Mouse (Mus musculus) embryo, embryonic 10 days (tissue): ENCODE data around the gene Gm14214.

Experiments
- DNase-seq: peaks from one replicate; pipeline ENCODE4 v3.0.0-alpha.2; 2015; ENCODE audit warnings: low spot score

Gene Gm14214

DNA sequence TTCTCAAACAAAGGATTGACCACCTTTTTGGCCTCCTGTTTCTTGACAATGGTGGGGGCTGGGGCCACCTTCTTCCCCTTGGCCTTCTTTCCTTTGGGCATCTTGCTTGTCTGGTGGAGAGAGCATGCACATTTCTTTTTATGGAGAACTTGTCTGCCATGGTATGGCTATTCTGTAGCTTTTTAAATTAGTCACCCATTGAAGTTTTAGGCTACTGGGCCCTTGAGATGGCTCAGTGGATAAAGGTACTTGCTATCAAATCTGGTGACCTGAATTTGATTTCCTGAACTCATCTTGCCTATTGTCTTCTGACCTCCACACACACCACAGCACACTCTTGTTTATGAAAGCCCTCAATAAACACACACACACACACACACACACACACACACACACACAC, at the start of gene Gm14214:
TSS of gene Gm14214 (minus strand) at position 101 of the 400 bp plus-strand sequence.
- DNase-seq: no peak

DNA sequence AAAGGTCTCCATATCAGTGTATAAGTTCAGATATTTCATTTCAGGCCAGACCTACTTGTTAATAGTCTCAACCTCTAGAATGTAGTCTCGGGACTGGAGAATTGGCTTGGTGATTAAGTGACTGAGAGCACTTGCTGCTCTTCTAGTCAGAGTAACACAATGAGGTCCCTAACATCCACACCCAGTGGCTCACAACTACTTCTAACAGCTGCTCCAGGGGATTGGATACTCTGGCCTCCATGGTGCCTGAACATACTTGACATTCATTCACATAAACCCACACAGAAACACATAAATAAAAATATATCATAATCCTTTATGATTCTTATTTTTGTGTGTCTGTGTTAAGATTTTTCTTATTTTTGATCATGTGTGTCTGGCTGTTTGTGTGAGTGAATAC, 48.8 kb upstream of the Gm14214 start:
- no peak for DNase-seq

DNA sequence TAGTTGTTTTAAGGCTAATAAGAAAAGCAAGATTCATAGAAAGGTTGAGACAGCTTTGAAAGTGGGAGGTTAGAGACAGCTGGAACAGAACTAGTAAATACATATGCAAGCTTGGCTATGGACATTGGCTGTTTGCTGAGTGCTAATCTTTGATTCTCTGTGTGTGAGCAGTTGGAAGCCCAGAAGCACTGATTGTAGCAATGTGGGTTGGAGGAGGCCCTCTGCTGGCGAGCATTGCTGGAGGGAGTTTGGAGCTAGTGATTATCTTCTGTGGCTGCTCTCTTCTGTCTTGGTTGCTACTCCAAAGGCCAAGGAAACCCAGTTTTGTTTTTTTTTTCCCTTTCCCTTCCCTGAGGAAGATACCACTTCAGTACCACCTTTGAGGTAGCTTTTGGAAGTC, 48.0 kb upstream of the Gm14214 start:
- peak; percentile 30 for DNase-seq

- no peak for DNase-seq
These were observed 47.3 kb upstream of the Gm14214 start for GRCm38 (mm10) chr2:154817089-154817488.

GRCm38 (mm10) chr2:154813426-154813825, 43.6 kb upstream of the Gm14214 start:
- no peak for DNase-seq

- DNase-seq: no peak
These were observed 41.0 kb upstream of the Gm14214 start for GRCm38 (mm10) chr2:154810821-154811220.

DNA sequence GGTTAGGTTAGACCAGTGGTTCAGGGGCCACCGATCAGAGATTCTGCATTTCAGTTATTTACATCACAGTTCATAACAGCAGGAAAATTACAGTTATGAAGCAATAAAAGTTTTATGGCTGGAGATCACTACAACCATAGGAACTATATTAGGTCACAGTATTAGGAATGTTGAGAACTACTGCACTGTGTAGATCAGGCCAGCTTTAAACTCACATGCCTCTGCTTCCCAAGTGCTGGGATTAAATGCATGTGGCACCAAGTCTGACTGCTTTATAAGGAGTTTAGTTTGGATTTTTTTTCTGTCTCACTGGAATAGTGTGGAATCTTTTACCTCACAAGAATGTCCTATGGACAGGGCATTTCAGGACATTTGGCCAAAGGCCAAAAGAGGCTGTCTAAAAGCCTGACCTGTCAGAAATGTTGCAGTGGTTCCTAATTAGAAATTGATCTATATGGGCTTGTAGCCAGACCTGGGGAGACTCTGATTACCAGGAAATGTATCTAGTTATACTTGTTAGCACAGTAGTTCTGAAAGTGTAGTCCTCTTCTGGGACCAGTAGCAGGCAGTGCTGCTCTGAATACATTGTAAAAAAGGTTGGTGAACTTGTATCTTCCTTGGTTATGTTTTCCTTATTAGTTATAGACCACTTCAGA, 39.4 kb upstream of the Gm14214 start:
- DNase-seq: no peak

DNA sequence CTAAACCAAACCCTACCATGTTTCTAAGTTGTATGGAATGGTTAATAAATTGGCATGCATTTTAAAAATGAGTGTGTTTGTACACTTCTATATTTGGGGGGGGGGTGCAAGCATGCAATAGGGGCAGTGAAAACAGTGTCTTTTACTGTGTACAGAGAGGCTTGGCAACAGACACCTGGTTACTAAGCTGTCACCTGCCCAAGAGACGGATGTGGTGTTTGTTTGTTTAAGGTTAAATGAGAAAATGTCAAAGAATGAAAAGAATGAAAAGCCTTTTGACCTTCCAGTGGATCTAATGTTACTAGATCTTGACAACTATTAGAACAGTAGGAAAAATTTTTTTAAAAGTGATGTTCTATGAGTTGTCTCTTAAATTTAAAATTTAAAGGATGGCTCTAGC, 37.9 kb upstream of the Gm14214 start:
- DNase-seq: no peak

- DNase-seq: no peak
These were observed 34.0 kb upstream of the Gm14214 start for GRCm38 (mm10) chr2:154803845-154804244.

- no peak for DNase-seq
These were observed 33.5 kb upstream of the Gm14214 start for GRCm38 (mm10) chr2:154803372-154803771.

GRCm38 (mm10) chr2:154791661-154792642, 22.1 kb upstream of the Gm14214 start:
- peak; percentile 73 for DNase-seq

- DNase-seq: peak; percentile 99
These were observed 21.0 kb upstream of the Gm14214 start, which contains the start of the genes Raly and a for GRCm38 (mm10) chr2:154790656-154791483. Raly (plus strand) TSS chr2:154791096. a (plus strand) TSS chr2:154791402.

- DNase-seq: no peak
These were observed 20.3 kb upstream of the Gm14214 start for GRCm38 (mm10) chr2:154789977-154790655.

- DNase-seq: no peak
These were observed 19.6 kb upstream of the Gm14214 start for GRCm38 (mm10) chr2:154789381-154789780.

DNA sequence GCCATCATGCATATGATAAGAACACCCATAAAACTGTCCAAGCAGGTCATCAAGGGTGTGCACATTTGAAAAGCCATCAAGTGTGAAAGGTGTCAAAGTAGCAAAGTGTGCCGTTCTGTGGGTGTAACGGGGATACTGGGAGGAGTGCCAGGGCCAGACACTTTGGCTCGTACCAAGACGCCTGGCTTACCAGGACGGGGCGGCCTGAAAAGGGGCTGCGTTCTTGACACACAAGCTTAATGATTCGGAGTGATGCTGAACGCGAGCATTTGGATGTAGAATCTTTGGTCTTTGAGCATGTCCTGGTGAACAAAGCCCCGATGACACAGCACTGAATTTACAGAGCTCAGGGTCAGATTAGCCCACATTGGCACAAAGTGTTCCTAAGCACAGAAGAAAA, 16.9 kb upstream of the Gm14214 start:
- no peak for DNase-seq

DNA sequence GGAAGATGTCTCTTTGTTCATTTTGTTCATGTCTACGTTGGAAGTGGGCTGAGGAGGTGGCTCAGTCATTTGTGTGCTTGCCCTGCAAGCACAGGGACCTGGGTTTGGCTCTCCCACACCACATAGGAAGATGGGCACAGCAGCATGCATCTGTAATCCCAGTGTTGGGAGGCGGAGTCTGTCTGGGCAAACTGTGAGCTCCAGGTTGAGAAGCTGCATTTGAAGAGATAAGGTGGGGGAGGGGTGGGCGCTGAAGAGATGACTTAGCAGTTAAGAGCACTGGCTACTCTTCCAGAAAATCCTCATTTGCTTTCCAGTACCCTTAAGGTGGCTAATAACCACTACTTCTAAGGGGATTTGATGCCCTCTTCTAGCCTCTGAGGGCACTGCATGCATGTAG, 16.4 kb upstream of the Gm14214 start:
- no peak for DNase-seq

- DNase-seq: no peak
These were observed 15.5 kb upstream of the Gm14214 start for GRCm38 (mm10) chr2:154785284-154785683.

- no peak for DNase-seq
These were observed 13.2 kb upstream of the Gm14214 start for GRCm38 (mm10) chr2:154782856-154783650.

DNA sequence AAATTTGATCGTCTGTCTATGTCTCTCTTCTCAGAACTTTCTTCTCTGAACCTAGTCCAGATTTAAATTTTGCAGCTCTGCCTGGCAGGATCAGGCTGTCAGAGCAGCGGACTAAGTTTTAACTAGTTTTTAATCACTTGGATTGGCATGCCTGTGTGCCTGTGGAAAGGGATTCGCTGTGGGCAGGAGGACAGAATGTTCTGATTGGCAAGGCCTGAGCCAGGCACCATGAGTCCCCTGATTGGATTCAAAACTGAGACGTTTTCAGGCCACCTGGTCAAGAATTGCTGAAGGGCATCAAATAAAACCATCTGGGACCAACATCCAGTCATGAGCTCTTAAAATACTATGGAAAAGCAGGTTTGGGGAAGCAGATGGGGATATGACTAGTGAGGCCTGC, 12.5 kb upstream of the Gm14214 start:
- DNase-seq: no peak

DNA sequence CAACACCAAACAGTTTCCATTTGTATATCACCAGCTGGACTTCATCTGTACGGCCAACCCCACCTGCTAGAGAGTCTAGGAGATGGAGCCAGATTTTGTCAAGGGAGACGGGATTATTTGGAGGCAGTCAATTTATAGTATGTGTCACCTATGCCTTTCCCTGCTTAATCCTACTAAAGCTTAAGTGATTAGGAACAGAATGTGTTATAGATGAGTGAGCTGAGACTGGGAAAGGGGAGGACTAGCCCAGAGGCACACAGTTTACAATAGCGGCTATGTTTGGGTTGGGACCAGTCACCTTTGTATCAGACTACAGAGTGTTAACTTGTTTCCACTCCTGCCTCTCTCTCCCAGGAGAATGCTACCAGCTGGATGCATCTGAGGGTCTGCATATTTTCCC, 9.8 kb upstream of the Gm14214 start:
- DNase-seq: no peak

GRCm38 (mm10) chr2:154776496-154776895, 6.7 kb upstream of the Gm14214 start:
- no peak for DNase-seq
